ENCODE assay signal across 16 mouse cellular contexts in genomic region chr17:49875939-49876651, GRCm38 (mm10).
DNase-seq lines count a peak whose midpoint lies in the region; ATAC-seq and TF ChIP-seq lines count a peak whose summit lies in the region.
"Had no signal": no experiment of that assay in that cellular context is flagged by ENCODE, and none has a peak within 500 bp of the region (broad histone marks: within the 10 kb centered on the region; RNA-seq: fewer than 3 reads in every experiment).

No protein-coding gene starts in this region.

- H3K4me3 ChIP-seq in intestine, postnatal 0 days (ENCODE audit: low read depth, low read length) = no peak overlapping the region
- H3K4me3 ChIP-seq in intestine, embryonic 16.5 days (ENCODE audit: low read length) = no peak overlapping the region
- peak overlapping the region in 1 of 2 experiments; percentile 59; a peak in 2 of 4 replicates for H3K4me3 ChIP-seq in ES-E14 (ENCODE audit: insufficient read depth in 1 of 2, low read depth in 1 of 2, low read length in 2 of 2, poor library complexity in 1 of 2, severe bottlenecking in 1 of 2)
- H3K4me3 ChIP-seq in cortical plate, adult 2 months (ENCODE audit: insufficient read depth, low read length) = no peak overlapping the region
- H3K4me3 ChIP-seq in midbrain, embryonic 11.5 days (ENCODE audit: low read depth, low read length) = no peak overlapping the region
- H3K4me3 ChIP-seq: erythroblast, embryonic 14.5 days; megakaryocyte, embryonic 14.5 days had no signal

- no peaks in the 10 kb centered on the region for H3K9me3 ChIP-seq in intestine, postnatal 0 days (ENCODE audit: control insufficient read depth)
- no peaks in the 10 kb centered on the region for H3K9me3 ChIP-seq in intestine, embryonic 16.5 days (ENCODE audit: control insufficient read depth, low read length)
- no peaks in the 10 kb centered on the region for H3K9me3 ChIP-seq in ES-E14 (ENCODE audit: control insufficient read depth, insufficient read depth, low read depth, low read length)
- H3K9me3 ChIP-seq in midbrain, embryonic 11.5 days (ENCODE audit: control insufficient read depth, low read length) = no peaks in the 10 kb centered on the region
- H3K9me3 ChIP-seq: megakaryocyte, embryonic 14.5 days had no signal

- H3K27ac ChIP-seq in intestine, postnatal 0 days (ENCODE audit: low read depth, low read length) = no peak overlapping the region
- H3K27ac ChIP-seq in intestine, embryonic 16.5 days (ENCODE audit: low read length) = no peak overlapping the region
- H3K27ac ChIP-seq in ES-E14 (ENCODE audit: insufficient read depth, low read depth, low read length, poor library complexity, severe bottlenecking) = peak overlapping the region; percentile 68; the same call in 1 of the 2 replicates
- H3K27ac ChIP-seq in cortical plate, adult 2 months (ENCODE audit: insufficient read depth, low read length) = no peak overlapping the region
- H3K27ac ChIP-seq in midbrain, embryonic 11.5 days (ENCODE audit: low read depth, low read length) = no peak overlapping the region

- DNase-seq in ES-E14 (ENCODE audit: low read depth, low spot score) = peak; percentile 45
- DNase-seq in midbrain, embryonic 11.5 days (ENCODE audit: low spot score, missing footprints) = no peak
- DNase-seq in cerebellum, adult 9-10 months = no peak
- DNase-seq in right cerebral cortex, postnatal 4 days = no peak
- DNase-seq: cerebellum, adult 9-11 months; gastrocnemius, postnatal 14 days; kidney, postnatal 4 days; lung, adult 18-20 months; right cerebral cortex, adult 18-20 months had no signal

- H3K27me3 ChIP-seq in intestine, postnatal 0 days (replicated peaks; ENCODE audit: control insufficient read depth, insufficient read depth, low read length) = no peaks in the 10 kb centered on the region
- no peaks in the 10 kb centered on the region for H3K27me3 ChIP-seq in intestine, embryonic 16.5 days (replicated peaks; ENCODE audit: control insufficient read depth, insufficient read depth, low read length)
- no peaks in the 10 kb centered on the region for H3K27me3 ChIP-seq in midbrain, embryonic 11.5 days (ENCODE audit: control insufficient read depth, insufficient read depth, low read length)
- H3K27me3 ChIP-seq: megakaryocyte, embryonic 14.5 days had no signal

- 51% methylated on average over 15 of the region's 15 CpGs for WGBS in intestine, postnatal 0 days
- WGBS in intestine, embryonic 16.5 days = 45% methylated on average over 15 of the region's 15 CpGs
- WGBS in midbrain, embryonic 11.5 days = 47% methylated on average over 15 of the region's 15 CpGs

- in situ Hi-C loops in ES-E14 (cut with MboI; ENCODE audit: low sequenced_read_pairs in 2 of 2, unreplicated experiment in 2 of 2) = loop anchor here in 1 of 2 experiments (25.0 kb wide), 1 partner anchor 364 kb away; no protein-coding TSS in a partner anchor

- no peak overlapping the region for H3K9ac ChIP-seq in intestine, postnatal 0 days (ENCODE audit: low read depth, low read length)
- H3K9ac ChIP-seq in intestine, embryonic 16.5 days (ENCODE audit: low read depth, low read length) = no peak overlapping the region
- no peak overlapping the region for H3K9ac ChIP-seq in ES-E14 (ENCODE audit: insufficient read depth, low read depth, low read length, poor library complexity, severe bottlenecking)
- H3K9ac ChIP-seq in midbrain, embryonic 11.5 days (ENCODE audit: low read length) = no peak overlapping the region

- no peak for ATAC-seq in intestine, postnatal 0 days
- no peak for ATAC-seq in intestine, embryonic 16.5 days
- peak; percentile 60 for ATAC-seq in midbrain, embryonic 11.5 days (ENCODE audit: low FRiP score)
- no peak for ATAC-seq in monocyte, adult 5-6 weeks (replicated peaks; ENCODE audit: insufficient number of reproducible peaks, low FRiP score, low TSS enrichment, poor library complexity, severe bottlenecking)

- no peaks in the 10 kb centered on the region for H3K4me1 ChIP-seq in intestine, postnatal 0 days (replicated peaks; ENCODE audit: control insufficient read depth, insufficient read depth, low read length)
- 0 out of 2 replicates have a peak, but pooled peaks cover 2% of the 10 kb centered on the region for H3K4me1 ChIP-seq in intestine, embryonic 16.5 days (ENCODE audit: control insufficient read depth, insufficient read depth, low read length)
- H3K4me1 ChIP-seq in ES-E14 (ENCODE audit: control insufficient read depth in 2 of 2, insufficient read depth in 2 of 2, low read length in 2 of 2, poor library complexity in 1 of 2) = peaks cover 3 to 6% of the 10 kb centered on the region in 2 experiments; a peak in 3 of 4 replicates
- H3K4me1 ChIP-seq in cortical plate, adult 2 months (ENCODE audit: control insufficient read depth, insufficient read depth, low read length) = no peaks in the 10 kb centered on the region
- peaks cover 8% of the 10 kb centered on the region for H3K4me1 ChIP-seq in midbrain, embryonic 11.5 days (ENCODE audit: control insufficient read depth, insufficient read depth, low read length)
- H3K4me1 ChIP-seq: megakaryocyte, embryonic 14.5 days had no signal

- no peak for TF ChIP-seq POLR2A in cortical plate, adult 2 months (IDR thresholded peaks at IDR 0.05; ENCODE audit: extremely low read depth, insufficient read depth, low read length)

- no peak overlapping the region for H3K4me2 ChIP-seq in intestine, postnatal 0 days (replicated peaks; ENCODE audit: low read depth)
- no peak overlapping the region for H3K4me2 ChIP-seq in intestine, embryonic 16.5 days (ENCODE audit: low read depth, low read length)
- no peak overlapping the region for H3K4me2 ChIP-seq in midbrain, embryonic 11.5 days
- H3K4me2 ChIP-seq: heart, embryonic 11.5 days had no signal

- H3K36me3 ChIP-seq in intestine, postnatal 0 days (ENCODE audit: control insufficient read depth, insufficient read depth) = no peaks in the 10 kb centered on the region
- H3K36me3 ChIP-seq in intestine, embryonic 16.5 days (ENCODE audit: control insufficient read depth, insufficient read depth, low read length) = no peaks in the 10 kb centered on the region
- no peaks in the 10 kb centered on the region for H3K36me3 ChIP-seq in ES-E14 (ENCODE audit: control insufficient read depth, insufficient read depth, low read length, poor library complexity, severe bottlenecking)
- no peaks in the 10 kb centered on the region for H3K36me3 ChIP-seq in midbrain, embryonic 11.5 days (ENCODE audit: control insufficient read depth, insufficient read depth, low read length)

- TF ChIP-seq CTCF in intestine, postnatal 0 days (IDR thresholded peaks at IDR 0.05; ENCODE audit: low read depth) = peak; percentile 51
- TF ChIP-seq CTCF in cortical plate, adult 2 months (IDR thresholded peaks at IDR 0.05; ENCODE audit: extremely low read depth, insufficient read depth, low read length) = peak; percentile 8; the same call in 1 of the 2 replicates

TF ChIP-seq in ES-E14, 5 proteins besides CTCF, POLR2A, EP300 and RAD21:
- TF ChIP-seq ZNF384 (IDR thresholded peaks at IDR 0.05; ENCODE audit: low read depth, low read length) (no peak), HCFC1 (IDR thresholded peaks at IDR 0.05; ENCODE audit: borderline replicate concordance, insufficient read depth, low read length) (no peak), ZC3H11A (IDR thresholded peaks at IDR 0.05; ENCODE audit: borderline replicate concordance, low read depth, low read length) (no peak), MAFK (IDR thresholded peaks at IDR 0.05; ENCODE audit: insufficient read depth, low read depth, low read length) (no peak), CHD2 (IDR thresholded peaks at IDR 0.05; ENCODE audit: low read depth, low read length) (no peak)
